Mouse (Mus musculus) brain, embryonic 14.5 days (tissue): ENCODE measurements at regions not wholly inside any gene's neighbourhood (a gene's known extent, or its start where the extent isn't known, plus 50 kb on each side); places are given as distances from the start of the nearest gene placed in this dataset.

Experiments
- CTCF ChIP-seq: fragments of 200-500 bp; IDR thresholded peaks from 2 replicates; pipeline ENCODE4 v1.5.1; 2012; ENCODE audit warnings: inconsistent platforms, mild to moderate bottlenecking, moderate library complexity, borderline replicate concordance; ENCODE audit not compliant: insufficient read depth, insufficient read length; ENCODE audit errors: extremely low read depth
- POLR2A ChIP-seq: fragments of 200-500 bp; IDR thresholded peaks from 2 replicates; pipeline ENCODE4 v1.6.1; 2012; ENCODE audit warnings: mild to moderate bottlenecking, inconsistent platforms, borderline replicate concordance; ENCODE audit not compliant: poor library complexity, insufficient read depth, insufficient read length, severe bottlenecking; ENCODE audit errors: extremely low read depth

- no peak for TF ChIP-seq CTCF
- TF ChIP-seq POLR2A: no peak
Observed at GRCm38 (mm10) chr7:125055951-125056625, 388.4 kb upstream of the Kdm8 start.
